Mouse (Mus musculus): ENCODE data around the gene Mrln.

Gene Mrln

DNA sequence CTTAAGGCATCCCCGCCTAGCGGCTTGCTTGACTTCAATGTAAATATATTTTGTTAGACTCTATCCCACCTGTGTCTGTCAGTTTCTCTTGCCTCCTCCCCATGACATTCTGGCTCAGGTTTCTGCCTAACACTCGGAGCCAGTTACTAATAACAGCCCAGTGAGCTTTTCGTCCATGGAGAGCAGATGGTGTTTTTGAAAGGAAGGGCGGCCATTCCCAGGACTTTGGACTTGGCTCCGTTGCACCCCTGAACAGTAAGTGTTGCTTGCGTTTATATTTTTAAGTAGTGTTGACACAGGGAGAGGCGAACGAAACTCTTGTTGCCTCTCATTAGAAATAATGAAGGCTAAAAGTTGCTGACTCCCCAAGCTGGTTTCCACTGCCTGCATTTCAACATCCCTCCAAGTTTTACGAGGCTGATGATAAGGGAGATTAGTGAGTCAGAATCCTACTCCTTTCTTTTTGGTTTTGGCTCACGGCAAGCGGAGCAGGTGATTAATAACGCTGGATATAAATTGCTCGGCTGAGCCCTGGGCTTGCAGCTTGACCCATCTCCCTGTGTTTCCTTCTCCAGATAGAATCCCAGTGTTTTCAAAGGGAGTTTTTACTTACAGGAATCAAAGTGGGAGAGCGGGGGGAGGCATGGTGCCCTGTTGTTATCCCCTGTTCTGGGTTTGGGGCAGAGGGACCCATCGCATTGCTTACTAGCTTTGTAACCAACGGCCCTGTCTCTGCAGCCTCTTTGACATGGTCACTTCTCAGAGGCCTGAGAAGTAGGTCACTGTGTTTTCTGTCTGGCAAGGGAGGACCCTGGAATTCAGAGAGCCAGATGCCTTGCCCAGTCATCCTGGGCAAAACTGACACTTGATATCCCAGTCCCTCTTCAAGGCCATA, at the start of gene Mrln:
TSS of gene Mrln (plus strand) at position 160 of the 895 bp plus-strand sequence.
- DNase-seq (ENCODE audit: low spot score in 2 of 2): no peak

DNA sequence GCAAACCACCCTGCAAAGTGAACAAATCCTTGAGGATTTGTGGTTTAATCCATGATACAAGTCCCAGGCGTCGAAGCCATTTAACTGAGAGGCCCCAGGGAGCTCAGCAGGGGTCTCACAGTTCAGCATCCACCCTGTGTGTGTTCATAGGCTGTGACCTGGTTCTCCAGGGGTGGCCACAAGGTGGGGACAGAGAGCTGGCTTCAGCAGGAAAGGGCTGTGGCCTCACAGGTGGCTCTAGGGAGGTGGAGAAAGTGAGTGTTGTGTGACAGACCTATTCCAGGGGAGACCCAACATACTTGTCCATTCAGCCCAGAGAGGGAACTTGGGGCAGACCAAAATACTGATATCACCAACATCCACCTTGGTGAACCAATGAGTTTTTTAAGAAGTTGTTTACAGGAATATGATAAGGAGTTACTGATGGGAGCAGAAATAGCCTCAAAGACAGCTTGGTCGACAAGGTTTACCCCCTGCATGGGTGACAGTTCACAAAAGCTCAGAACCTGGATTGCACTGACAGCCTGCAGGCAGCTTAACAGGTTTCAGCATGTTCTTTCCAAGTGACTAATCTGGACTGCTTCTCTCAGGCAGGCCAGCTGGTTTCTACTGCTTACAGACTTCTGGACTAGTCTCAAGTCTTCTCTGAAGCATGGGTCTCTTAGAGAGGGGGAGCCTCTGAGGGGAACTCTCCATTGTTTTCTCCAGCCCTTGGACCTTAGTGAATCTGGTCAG, 47.9 kb upstream of the Mrln start:
- DNase-seq (ENCODE audit: low spot score in 2 of 2): no peak

DNA sequence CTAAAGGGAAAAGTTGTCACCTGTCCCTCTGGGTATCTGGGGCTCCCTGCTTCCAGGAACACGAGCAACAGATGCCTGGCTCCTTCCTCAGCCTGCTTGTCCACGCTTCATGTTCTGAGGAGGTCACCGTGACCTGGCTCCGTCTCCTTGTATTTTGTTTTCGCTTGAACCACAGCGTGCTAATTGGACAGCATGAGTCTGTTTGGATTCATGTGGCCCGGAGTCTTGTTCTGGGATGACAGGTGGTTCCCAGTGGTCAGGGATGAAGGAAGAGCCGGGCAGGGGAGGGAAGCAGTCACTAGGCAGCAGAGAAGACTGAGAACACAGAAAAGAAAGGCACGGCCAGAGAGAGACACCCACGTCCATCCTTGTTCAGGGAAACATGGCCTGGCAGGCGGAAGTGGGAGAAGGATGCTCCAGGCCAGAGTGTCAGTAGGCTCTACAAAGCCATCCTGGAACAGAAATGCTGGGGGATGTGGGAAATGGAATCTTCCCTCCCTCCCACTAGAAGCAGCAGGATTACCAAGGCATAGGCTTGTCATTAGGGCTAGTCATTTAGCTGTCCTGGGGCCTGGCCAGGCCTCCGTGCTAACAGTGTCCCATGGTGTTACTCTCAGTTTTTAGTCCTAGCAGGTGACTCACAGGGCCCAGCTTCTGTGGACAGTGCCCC, 44.7 kb upstream of the Mrln start:
- no peak for DNase-seq (ENCODE audit: low spot score in 2 of 2)

DNA sequence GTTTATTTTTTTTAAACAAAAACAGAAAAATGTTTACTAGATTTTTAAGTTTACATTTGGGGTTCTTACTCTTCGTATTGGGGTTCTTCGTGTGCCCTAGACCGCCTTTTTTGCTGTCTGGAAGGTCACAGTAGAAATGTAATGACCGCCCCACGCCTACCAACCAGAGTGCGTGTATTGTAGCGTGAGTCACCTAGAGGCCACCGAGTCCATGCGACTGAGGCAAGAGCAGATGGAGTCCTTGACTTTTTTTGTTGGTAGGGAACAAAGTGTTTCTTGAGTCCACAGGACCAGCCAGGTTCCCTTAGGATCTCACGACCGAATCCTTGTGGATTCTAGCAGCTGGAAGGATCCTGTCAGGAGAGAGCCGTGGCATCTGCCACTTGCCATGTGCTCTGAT, 43.7 kb upstream of the Mrln start:
- no peak for DNase-seq (ENCODE audit: low spot score in 2 of 2)

DNA sequence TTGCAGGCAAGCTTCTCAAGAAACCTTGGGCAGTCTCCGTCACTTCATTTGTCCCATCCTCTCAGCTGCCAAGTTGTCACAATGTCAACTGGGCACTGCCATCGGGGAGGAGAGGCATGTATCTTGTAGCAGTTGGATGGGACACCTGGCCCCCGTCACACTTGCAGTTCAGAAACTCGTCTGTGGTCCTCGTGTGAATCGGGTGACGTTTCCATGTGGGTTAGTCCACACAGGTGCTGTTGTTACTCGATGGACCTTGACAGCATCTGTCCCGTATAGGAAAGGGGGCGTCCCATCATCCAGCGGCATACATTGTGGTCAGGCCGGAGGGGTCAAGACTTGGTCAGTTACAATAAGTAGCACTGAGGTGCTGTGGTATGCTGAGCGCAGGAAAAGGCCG, 43.0 kb upstream of the Mrln start:
- DNase-seq (ENCODE audit: low spot score in 2 of 2): no peak

DNA sequence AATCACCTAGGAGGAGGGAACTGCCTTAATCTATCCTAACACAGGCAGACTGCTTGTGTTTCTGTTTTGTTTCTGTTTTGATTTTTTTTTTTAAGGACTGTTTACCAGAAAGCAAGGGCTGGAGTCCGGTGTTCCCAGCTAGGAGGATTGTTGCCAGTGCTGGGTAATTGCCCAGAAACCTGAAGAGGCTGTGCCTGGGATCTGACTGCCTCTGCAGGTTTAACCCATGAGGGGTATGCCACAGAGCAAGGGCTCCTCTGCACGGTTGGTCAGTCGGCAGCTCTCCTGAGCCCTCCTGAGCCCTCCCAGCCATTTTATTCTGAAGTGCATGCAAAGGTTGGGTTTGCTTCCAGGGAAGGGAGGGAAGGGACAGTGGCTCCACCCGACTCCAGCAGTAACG, 40.8 kb upstream of the Mrln start:
- DNase-seq (ENCODE audit: low spot score in 2 of 2): no peak

DNA sequence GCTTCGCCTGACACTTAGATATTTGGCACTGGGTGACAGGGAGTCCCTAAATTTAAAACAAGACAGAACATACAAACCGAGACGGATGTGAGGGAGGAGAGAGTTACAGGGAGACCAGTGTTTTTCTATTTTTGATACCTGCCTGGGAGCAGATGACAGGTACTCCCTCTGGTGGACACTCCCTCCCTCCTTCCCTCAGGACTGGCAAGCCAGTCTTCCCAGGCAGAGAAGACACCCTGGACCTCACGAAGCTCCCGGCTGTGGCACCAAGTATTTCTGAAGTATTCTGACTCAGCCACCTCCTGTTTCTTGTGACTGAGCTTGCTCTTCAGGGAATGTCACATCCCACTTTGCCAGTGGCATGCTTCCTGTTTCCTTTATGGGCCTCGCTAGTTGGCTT, 38.6 kb upstream of the Mrln start:
- DNase-seq (ENCODE audit: low spot score in 2 of 2): peak; percentile 46 to 47

DNA sequence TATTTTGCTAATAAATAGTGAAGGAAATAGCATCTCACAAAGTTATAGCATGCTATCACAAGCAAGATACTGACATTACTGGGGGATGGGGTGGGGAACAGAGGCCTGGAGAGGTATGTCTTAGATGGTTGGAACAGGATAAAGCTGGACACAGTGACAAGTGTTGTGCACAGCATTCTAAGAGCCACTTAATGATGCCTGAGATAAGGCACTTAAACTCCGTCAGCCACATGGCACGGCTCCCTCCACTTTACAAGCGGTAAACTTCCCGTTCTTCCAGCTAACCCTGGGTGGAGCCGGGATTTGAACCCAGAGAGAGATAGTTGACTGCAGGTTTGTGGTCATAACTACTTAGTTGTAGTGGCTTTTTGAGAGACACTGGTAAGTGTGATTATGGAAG, 38.0 kb upstream of the Mrln start:
- DNase-seq (ENCODE audit: low spot score in 2 of 2): no peak

DNA sequence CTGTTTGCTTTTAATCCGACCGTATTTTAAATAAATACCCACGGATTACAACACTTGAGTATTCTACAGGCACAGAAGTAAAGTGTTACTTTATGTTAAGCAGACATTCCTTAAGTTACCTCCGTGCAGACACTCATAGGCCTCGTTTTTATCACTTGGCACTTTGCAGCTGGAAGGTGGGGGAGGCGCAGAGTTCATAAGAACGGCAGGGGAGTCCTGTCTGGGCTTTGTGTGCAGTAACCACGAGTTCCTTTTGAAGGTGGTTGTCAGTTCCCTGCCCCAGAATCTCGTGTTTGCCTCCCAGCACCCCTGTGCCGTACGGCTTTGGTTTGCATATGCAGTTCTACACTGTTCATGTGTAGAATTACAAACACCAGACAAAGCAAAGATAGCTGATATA, 36.8 kb upstream of the Mrln start:
- no peak for DNase-seq (ENCODE audit: low spot score in 2 of 2)

DNA sequence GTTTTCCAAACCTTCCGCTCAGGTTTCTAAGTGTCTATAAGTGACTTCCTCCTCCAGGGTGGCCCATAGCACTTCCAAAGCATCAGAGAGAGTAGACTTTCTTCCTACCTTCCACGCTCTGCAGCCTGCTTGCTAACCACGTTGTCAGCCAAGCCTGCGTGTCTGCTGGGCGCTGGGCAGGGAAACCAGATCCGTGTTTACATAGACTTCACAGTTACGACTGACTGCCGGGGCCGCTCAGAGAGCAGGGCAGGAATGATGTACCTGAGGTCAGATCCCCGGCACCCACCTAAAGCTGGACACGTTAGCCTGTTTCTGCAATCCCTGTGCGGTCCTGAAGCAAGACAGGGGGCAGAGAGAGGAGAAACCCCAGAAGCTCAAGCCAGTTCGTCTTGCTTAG, 36.1 kb upstream of the Mrln start:
- DNase-seq (ENCODE audit: low spot score in 2 of 2): no peak

DNA sequence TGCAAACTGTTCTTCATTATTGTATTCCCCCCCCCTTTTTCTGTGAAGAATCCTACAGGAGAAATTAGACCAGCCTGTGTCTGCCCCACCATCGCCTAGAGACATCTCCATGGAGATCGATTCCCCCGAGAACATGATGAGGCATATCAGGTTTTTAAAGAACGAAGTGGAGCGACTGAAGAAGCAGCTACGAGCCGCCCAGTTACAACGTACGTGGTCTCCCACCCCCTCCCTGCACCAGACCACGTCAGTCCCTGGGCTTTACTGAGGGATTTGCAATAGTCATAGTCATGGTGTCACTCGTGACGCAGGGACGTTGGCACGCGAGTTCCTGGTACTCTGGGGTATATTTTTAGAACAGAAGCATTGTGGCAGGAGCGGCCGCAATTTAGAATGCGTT, 35.4 kb upstream of the Mrln start:
- DNase-seq (ENCODE audit: low spot score in 2 of 2): peak in 1 of 2 experiments; percentile 65

DNA sequence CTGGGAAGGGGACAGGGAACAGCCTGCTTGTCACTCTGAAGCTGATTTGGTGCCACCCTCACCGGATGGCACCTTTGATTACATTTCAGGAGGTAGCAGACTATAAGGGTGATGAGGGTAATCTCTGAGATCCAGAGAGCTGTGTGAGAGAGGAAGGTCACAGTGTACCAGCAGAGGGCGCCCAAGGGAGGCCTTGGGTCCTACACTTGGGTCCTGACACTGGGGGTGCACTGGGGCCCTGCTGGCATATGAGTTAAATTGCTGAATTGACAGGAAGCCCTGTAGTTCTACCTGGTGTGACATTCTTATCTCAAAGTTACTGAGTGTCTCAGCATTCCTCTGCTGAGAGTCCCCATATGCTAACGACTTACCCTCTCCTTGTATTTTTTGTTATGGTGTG, 31.1 kb upstream of the Mrln start:
- DNase-seq (ENCODE audit: low spot score in 2 of 2): peak; percentile 51 to 52

DNA sequence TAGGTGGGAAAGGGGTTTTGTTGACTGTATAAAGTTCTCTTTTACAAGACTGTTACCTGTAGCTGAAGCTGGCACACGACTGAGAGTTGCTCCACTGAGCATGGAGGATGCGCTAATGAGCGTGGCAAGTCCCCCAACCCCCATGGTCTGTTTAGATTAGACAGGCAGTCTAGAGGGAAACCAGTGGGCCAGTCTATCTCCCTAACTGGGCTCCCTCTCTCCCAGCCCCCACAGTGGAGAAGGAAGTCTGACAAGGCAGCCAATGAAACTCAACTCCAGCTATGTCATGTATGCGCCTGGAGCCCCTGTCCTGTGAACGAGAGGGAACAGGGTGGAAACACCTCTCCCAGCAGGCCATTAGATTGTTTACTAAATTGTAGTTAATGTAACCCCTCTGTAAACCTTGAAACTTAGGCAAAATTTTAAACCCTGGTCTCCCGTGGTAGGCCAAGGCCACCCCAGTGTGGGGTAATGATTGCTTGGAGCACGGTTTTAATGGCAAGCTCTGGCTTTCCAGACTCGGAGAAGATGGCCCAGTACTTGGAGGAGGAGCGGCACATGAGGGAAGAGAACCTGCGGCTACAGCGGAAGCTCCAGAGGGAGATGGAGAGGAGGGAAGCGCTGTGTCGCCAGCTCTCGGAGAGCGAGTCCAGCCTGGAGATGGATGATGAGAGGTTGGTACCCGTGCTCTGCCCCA, 29.8 kb upstream of the Mrln start:
- DNase-seq (ENCODE audit: low spot score in 2 of 2): no peak

DNA sequence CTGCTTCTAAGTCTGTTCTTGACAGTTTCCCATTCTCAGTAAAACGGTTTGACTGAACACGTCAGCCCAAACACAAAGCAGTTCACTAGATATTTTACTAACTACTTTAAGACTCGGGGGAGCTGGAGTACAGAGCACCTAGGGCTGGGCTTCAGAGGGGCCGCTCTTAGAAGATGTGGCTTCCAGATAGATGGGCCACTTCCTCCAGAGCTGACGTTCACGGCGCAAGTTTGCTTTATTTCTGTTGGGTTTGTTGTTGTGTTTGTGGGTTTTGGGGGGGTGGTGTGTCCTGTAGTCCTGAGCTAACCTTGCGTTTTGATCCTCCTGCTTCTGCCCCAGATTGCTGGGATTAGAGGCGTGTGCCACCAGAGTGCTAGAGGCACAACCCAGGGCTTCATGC, 23.7 kb upstream of the Mrln start:
- DNase-seq (ENCODE audit: low spot score in 2 of 2): no peak

DNA sequence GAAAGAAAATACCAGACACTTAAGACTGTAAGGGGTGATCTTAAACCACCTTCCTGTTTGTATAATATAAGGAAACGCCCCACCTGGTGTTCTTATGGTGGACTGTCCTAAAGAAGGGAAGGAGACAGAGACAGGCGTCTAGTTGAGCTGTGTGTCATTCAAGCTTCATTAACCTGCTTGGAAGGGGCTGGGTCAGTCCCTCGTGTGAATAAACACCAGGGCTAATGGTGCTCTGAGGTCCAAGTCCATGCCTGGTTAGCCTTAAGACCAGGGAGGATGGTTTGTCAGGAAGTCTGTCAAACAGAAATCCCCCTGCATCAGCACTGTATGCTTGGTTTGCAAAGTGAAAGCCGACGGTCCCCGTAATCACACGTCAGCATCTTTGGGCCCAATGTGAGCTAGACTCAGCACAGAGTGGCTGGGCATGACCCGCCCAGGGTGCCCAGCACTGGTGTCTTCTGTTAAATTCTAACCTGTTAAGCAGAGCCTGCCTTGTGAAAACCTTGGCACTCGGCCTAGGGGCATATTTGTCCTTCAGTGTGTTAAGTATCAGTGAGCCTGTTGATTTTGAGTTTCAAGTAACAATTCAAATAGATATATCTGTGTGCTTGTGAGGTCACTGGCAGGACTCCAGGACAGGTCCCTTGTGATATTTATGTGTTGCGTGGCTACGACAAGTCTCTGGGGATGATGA, 23.0 kb upstream of the Mrln start:
- no peak for DNase-seq (ENCODE audit: low spot score in 2 of 2)

DNA sequence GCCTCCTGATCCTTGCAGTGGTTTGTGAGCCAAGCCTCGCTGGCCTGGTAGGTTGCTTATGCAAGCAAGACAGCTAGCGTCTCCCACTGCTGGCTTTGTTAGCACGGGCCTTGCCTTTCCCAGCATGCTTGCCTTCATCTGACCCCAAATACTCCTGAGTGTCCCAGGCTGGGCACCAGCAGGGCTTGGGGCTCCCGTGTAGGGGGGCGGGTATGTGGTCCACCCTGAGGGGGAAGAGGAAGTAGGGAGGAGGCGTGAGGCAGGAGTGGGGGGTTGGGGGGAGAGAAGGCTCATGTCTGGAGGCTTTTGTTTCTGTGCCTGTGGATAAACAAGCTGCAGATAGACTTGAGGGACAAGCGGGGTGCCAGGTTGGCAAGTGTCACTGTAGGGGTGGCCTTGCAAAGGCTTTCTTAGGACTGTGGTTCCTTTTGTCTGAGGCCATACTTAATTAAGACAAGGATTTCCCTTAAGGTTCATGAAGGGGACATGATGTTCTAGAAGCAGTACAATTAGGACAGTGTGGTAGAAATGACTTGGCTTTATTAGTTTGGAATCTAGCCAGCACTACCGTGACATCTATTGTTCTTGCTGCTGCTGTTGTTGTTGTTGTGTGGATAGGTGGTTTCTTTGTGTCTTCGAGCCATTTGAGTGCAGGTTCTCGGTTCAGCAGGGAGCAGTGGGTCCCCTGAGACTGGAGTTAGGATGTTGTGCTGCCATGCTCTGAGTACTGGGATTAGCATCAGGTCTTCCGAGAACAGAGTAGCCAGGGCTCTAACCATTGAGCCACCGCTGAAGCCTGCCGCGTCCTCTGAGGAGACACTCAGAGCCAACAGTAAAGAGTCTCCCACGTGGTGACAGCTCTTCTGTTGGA, 21.0 kb upstream of the Mrln start:
- no peak for DNase-seq (ENCODE audit: low spot score in 2 of 2)

DNA sequence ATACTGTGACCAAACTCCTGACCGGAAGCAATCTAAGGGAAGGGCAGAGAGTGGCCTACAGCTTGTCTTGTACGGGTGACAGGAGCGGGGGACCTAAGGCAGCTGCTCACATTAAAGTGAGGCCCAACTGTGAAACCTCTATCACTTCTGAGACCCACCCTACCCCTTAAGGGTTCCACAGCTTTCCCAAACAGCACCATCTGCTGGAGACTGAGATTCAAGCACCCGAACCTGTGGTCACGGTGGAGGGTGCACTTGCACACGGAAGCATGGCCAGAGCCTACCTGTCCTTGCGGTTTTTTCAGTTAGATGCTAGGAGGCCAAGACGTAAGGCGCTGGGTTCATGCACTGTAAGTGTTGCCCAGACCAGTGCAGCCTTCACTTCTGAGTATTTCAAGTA, 18.3 kb upstream of the Mrln start:
- peak in 1 of 2 experiments; percentile 31 for DNase-seq (ENCODE audit: low spot score in 2 of 2)

DNA sequence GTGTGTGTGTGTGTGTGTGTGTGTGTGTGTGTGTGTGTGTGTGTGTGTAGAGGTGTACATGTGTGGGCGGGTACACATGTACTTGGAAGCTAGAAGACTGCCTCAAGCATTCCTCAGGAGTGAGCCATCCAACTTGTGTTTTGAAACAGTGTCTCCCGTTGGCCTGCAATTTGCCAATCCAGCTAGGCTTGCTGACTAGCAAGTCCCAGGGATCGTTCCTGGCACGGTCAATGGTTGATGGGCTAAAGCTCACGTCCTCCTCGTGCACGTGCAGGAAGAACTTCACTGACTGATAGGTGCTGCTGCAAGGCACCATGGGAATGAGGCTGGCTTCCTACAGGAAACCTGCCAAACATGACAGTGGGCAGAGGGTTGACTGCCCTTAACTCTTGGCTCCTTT, 17.9 kb upstream of the Mrln start:
- no peak for DNase-seq (ENCODE audit: low spot score in 2 of 2)

DNA sequence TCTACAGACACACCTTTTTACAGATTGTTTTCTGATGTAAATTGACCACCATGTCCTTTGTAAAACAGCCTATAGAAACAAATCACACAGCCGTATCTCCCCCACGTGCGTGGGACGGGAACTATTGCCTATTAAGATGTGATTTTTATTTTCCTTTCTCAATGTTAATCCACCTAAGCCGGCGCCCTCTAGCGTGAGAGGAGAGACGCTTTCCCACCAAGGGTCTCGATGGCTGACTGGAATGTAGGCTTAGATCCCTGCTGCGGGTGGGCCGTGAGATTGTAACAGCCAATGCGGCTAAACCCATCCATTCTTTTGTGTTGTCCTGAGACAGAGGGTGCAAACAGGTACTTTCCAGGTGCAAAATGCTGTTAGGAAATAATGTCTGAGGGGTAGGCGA, 14.6 kb upstream of the Mrln start:
- DNase-seq (ENCODE audit: low spot score in 2 of 2): no peak

DNA sequence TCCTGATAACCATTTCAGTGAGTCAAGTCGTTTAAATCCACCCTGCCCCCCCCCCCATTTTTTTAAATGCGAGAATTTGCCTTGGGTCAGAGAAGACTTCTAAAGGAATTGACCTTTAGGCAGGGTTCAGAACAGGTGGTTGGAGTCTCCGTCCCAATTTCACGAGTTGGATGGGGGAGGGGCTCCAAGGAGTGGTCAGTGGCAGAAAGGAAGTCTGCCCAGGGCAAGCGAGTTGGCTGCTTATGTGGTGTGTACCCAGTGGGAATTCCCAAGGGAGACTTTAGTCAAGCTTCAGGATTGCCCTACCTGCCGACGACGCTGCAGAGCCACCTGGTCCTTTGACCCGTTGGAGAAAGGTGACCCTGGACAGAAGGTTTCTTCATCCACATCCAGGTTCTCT, 10.2 kb upstream of the Mrln start:
- no peak for DNase-seq (ENCODE audit: low spot score in 2 of 2)
